Mouse (Mus musculus) bone marrow macrophage, adult 2 months (primary cell): ENCODE data around the gene Urm1.

ENCODE experiments used
- CTCF ChIP-seq: IDR thresholded peaks from 2 replicates; pipeline ENCODE4 v1.5.1; 2012; ENCODE audit warnings: low read depth, mild to moderate bottlenecking, low read length, moderate library complexity
- POLR2A ChIP-seq: IDR thresholded peaks from 2 replicates; pipeline ENCODE4 v1.6.1; 2012; ENCODE audit warnings: mild to moderate bottlenecking, low read depth, low read length, borderline replicate concordance

DNA sequence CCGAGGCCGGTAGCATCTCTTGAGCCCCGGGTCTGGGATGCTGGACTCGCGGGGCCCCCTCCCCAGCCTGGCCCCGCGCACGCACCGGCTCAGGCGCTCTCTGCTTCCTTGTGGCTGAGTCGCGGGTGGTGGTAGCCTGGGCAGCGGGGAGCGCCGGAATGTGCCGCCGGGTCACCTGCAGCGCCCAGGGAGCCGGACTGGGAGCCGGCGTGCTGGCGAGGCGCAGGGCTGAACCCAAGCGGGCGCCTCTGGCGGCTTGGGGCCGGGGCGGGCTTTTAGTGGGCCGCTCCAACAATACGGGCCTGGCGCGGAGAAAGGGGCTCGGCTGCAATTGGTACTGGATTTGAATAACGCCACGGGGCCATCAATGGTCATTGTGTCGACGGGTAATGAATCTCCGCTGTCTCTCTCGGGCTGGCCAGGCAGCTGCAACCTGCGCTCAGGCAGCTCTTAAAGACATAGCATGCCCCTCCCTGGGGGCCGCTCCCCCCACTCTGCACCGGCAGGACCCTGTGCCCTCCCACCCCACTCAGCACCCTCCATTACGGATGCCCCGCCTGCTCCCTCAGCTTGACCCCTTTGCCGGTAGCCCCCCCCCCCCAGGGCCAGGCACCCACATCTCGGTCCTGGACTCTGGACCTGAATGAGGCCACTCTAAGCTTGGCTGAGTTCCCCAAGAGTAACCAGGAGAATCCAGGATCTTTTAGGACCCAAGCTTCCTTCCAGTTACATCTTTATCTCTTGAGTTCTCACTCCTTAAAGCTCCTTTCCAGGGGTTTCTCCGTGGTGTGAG lies 26.4 kb downstream of the Urm1 start:
- TF ChIP-seq POLR2A: no peak
- TF ChIP-seq CTCF: no peak
